In the genomic region with DNA sequence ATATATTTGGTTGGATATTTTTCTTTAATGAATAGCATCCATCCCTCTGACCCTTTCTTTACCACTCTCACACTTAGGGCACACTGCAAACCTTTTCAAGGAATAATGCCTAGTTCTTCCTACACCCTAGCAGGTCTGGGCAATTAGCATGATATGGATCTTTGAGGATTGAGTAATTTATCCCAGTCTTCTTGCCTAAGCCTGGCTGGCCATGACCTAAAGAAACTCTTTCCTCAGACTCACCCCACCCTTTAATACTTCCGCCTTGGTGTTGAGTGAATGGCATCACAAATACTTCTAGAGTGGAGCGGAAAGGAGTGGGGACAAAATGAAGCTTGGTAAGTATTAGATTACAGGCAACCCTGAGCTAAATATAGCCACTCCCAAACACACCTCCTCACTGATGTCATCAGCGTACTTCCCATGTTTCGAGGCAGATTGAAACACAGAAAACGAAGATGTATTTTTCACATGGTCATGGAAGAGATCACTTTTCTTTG, we compare ENCODE assay signal across 20 mouse cellular contexts. TPM values are rescaled to one million over a fixed set of nuclear protein-coding genes. Genes with fewer than 3 reads are reported as not detected.
"Had no signal": no experiment of that assay in that cellular context is flagged by ENCODE, and none has a peak within 500 bp of the region (broad histone marks: within the 10 kb centered on the region; RNA-seq: fewer than 3 reads in every experiment).

No protein-coding gene starts in this region.

- ATAC-seq: liver, embryonic 12.5 days; midbrain, embryonic 13.5 days; midbrain, embryonic 15.5 days had no signal

- DNase-seq: lung, postnatal 4 days; right cerebral cortex, postnatal 14 days; thymus, adult 2 months; thymus, postnatal 25 days; thymus, postnatal 4 days had no signal

- H3K27ac ChIP-seq: liver, embryonic 12.5 days; liver, embryonic 14.5 days; lung, embryonic 15.5 days; midbrain, embryonic 13.5 days; midbrain, embryonic 15.5 days; neural tube, embryonic 12.5 days; stomach, embryonic 15.5 days; stomach, postnatal 0 days had no signal

- H3K4me1 ChIP-seq: liver, embryonic 12.5 days; lung, embryonic 15.5 days; megakaryocyte, embryonic 14.5 days; midbrain, embryonic 13.5 days; midbrain, embryonic 15.5 days; neural tube, embryonic 12.5 days; stomach, embryonic 15.5 days had no signal

- H3K9me3 ChIP-seq: liver, embryonic 12.5 days; lung, embryonic 15.5 days; megakaryocyte, embryonic 14.5 days; midbrain, embryonic 13.5 days; midbrain, embryonic 15.5 days; neural tube, embryonic 12.5 days; stomach, embryonic 15.5 days had no signal

- H3K4me3 ChIP-seq: liver, embryonic 12.5 days; lung, embryonic 15.5 days; megakaryocyte, embryonic 14.5 days; midbrain, embryonic 13.5 days; midbrain, embryonic 15.5 days; neural tube, embryonic 12.5 days; stomach, embryonic 15.5 days had no signal

- H3K9ac ChIP-seq: liver, embryonic 12.5 days; liver, embryonic 14.5 days; lung, embryonic 15.5 days; midbrain, embryonic 13.5 days; midbrain, embryonic 15.5 days; neural tube, embryonic 12.5 days; stomach, embryonic 15.5 days had no signal

- H3K36me3 ChIP-seq: liver, embryonic 12.5 days; lung, embryonic 15.5 days; midbrain, embryonic 13.5 days; midbrain, embryonic 15.5 days; neural tube, embryonic 12.5 days; stomach, embryonic 15.5 days had no signal

- H3K27me3 ChIP-seq: liver, embryonic 12.5 days; lung, embryonic 15.5 days; megakaryocyte, embryonic 14.5 days; midbrain, embryonic 13.5 days; midbrain, embryonic 15.5 days; neural tube, embryonic 12.5 days; stomach, embryonic 15.5 days had no signal

- H3K4me2 ChIP-seq: liver, embryonic 12.5 days; lung, embryonic 15.5 days; midbrain, embryonic 11.5 days; midbrain, embryonic 13.5 days; midbrain, embryonic 15.5 days; neural tube, embryonic 12.5 days; stomach, embryonic 15.5 days had no signal

RNA-seq across cellular contexts. Expression of a gene that starts 56.2 kb away (rescaled TPM):
- total RNA-seq: midbrain, postnatal 0 days; monocyte, adult 5-6 weeks; neutrophil, adult 5-6 weeks had no signal
- polyA plus RNA-seq: liver, embryonic 12.5 days; liver, embryonic 14.5 days; midbrain, embryonic 13.5 days; midbrain, embryonic 15.5 days; midbrain, postnatal 0 days; neural tube, embryonic 14.5 days; stomach, postnatal 0 days; testis, adult 2 months had no signal
